Mouse (Mus musculus): ENCODE measurements around the gene Ddx55.
A peak's percentile ranks its signal among the peaks of the same experiment; 100 is the strongest.
"Not testable (repeated sequence)": the region's sequence is repeated elsewhere in the genome, so short reads cannot be mapped to it uniquely, and the experiment has no call there.

Ddx55 gene

DNA sequence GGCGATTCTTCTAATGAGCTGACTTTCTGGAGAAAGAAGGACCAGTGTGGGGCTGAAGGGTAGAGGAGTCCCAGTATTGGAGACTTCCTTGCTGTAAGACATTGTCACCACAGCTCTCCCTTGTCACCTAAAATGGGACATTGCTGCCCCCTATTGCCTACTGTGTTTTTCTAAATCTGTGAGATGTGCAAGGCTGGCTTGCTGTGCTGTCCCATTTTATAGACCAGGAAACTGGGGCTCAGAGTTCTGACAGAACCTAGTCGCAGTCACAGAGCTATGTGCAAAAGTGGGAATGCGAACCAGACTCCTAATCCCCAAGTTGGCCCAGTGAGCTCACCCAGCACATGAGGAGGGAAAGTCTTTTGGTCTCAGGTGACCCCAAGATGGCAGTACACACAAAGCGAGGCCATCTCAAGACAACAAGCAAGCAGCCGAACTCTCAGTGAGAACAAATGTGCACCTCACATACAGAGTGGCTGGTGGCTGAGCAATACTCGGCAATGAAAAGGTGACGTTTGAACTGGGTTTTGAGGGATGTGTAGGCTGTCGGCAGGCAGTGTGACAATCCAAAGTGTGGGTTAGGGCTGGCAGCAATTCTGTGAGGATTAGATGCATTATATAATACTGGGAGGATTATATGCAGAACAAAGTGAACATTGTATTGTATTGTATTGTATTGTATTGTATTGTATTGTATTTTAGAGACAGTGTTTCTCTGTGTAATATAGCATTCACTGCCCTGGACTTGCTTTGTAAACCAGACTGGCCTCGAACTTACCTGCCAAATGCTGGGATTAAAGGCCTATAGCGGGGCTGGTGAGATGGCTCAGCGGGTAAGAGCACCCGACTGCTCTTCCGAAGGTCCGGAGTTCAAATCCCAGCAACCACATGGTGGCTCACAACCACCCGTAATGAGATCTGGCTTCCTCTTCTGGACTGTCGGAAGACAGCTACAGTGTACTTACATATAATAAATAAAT lies 13.6 kb upstream of the Ddx55 start:
- DNase-seq: peak; percentile 82

DNA sequence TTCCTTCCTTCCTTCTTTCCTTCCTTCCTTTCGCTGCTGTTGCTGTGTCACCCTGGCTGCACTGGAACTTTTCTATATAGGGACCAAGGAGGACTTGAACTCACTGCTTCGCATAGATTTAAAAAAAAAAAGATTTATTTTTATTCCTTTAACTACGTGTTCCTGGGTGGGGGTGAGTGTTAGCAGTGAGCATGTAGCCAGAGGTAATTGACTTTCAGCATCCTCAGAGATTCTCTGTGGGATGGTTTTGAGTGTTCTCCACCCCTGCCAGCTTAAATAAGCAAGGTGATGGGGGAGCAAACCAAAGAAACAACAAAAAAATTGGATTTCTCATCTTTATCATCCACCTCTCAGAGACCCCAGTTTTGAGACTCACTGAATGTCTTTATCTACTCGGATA lies 12.8 kb upstream of the Ddx55 start:
- DNase-seq: no peak

DNA sequence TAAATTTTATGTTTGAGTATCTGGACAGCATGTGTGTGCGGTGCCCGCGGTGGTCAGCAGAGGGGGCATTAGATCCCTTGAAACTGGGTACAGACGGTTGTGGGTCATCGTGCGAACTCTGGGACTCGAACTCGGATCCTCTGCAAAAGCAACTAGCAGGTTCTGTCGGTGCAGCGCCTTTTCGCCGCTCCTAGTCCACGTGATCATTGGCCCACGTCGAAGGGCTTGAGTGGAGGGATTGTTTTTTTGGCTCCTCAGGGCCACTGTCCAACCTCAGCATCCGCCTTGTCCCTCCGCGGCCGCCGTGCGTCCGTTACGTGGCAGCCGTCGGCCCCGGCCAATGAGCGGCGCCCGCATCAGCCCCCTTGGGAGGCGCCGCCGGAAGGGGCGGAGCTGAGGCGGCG lies 12.3 kb upstream of the Ddx55 start, which contains the start of gene Tmed2:
Gene Tmed2, plus strand, starts transcription at position 313 of the 404 bp plus-strand sequence.
- peak; percentile 97 for DNase-seq

DNA sequence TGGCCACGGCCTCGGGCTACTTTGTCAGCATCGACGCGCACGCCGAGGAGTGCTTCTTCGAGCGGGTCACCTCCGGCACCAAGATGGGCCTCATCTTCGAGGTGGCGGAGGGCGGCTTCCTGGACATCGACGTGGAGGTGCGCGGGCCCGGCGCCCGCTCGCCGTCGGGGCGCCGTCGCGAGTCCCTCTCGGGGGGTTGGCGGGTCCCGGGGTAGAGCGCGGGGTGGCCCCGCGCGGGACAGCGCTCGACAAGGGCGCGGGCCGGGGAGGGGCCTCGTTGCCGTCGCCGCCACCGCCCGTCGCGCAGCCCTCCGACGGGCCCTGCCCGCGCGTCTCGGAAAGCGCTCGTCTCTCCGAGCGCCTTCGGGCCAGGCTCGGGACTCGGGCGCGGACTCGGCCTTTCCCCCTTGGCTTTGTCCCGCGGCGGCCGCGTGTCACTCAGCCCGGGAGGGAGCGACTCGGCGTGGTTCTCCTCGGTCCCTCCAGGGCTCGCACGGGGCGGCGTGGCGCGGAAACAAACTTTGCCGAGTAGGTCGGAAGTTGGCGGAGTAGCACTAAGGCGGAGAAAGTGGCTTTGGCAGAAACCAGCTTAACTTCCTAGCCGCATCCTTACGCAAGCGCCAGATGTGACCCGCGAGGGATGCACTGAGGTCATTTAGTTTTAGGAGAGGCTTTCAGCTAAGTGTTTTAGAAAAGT lies 11.6 kb upstream of the Ddx55 start:
- DNase-seq: no peak

DNA sequence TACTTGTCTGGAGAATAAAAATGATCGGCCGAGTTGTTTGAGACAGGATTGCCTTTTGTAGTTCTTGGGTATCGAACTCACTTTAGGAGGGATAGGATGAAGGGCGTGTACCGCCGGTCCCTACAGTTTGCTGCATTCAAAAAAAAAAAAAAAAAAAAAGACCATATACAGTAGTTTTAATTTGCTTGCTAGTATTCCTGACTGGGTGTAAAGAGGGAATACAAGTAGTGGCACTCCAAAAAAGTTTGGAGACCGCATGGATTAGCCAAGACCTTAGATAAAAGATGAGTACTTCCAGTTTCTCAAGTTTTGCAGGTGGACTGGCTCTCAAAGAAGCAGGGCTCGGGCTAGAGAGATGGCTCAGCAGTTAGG lies 11.1 kb upstream of the Ddx55 start:
- DNase-seq: no peak

DNA sequence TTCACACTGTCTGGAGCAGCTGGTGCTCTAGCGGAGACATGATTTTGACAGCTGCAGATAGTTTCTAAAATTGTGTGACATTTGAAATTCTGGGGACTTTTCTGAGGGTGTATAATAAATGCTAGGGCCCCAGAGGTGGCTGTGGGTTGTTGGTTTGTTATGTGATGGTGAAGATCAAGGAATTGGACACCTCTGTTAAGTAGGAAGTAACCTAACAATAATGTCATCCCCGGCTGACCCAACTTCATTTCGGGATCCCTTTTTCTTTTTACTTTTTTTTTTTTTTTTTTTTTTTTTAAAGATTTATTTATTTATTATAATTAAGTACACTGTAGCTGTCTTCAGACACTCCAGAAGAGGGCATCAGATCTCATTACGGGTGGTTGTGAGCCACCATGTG lies 1.9 kb upstream of the Ddx55 start:
- not testable (repeated sequence) for DNase-seq

DNA sequence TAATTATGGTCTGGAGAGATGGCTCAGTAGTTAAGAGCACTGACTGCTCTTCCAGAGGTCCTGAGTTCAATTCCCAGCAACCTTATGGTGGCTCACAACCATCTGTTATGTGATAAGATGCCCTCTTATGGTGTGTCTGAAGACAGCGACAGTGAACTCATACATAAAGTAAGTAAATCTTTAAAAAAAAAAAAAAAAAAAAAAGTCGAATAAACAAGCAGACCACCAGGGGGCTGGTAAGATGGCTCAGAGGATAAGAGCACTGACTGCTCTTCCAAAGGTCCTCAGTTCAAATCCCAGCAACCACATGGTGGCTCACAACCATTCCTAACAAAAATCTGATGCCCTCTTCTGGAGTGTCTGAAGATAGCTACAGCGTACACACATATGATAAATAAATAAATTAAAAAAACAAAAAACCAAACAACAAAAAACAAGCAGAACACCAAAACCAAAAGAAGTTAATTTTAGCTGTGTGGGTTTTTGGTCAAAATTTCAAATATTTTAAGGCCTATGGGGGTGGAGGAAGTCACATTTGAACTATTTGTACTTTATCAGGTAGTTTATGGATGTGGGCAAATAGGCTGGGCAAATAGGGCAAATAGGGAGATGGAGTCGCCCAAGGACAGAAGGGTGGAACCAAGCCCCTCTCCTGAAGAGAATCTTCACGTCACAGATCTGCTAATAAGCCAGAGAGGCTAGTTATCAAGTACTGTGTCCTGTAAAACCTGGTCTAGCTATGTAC lies 1.1 kb upstream of the Ddx55 start:
- not testable (repeated sequence) for DNase-seq

DNA sequence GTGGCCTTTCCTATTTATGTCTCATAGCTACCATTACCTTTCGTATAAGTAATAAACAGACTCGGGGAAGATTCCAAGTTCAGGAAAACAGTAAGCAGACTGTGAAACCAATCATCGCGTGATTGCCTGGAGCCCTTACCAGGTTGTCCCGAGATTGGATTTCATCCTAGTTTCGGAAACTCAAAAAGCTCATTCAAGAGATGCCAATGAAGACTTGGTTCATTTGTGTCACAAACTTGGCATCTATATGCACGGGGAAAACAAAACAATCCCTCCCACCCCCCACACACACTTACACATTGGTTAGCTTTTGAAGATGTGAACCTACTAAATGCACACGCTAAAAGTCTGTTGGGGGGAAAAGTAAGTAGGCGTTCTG lies 581 bp upstream of the Ddx55 start:
- DNase-seq: no peak

DNA sequence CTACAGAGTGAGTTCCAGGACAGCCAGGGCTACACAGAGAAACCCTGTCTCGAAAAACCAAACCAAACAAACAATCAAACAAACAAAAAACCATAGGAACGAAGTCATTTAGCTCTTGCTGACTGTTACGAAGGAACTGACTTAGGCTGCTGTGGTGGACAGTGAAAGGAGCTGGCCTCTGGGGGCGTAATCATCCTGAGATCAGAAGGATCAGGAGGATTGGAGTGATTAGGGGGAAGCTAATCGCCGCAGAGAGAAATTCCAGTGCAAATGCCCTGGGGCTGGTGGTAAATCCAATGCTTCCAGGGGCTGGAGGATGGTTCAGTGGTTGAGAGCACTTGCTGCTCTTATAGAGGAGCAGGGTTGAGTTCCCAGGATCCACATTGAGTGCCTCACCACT lies 943 bp downstream of the Ddx55 start:
- no peak for DNase-seq

DNA sequence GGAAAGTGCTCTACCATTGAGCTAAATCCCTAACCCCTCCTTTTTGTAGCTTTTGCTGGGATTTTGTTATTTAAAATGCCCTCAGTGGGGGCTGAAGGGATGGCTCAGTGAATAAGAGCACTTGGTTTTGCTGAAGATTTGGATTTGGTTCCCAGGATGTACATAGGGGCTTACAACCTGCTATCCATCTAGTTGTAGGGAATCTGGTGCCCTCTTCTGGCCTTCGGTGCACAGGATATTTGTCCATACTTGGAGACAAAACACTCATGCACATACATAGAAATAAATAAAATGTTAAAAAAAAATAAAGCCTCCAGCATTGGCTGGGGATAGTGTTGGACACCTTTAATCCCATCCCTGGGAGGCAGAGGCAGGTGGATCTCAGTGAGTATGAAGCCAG lies 2.5 kb downstream of the Ddx55 start:
- DNase-seq: no peak

DNA sequence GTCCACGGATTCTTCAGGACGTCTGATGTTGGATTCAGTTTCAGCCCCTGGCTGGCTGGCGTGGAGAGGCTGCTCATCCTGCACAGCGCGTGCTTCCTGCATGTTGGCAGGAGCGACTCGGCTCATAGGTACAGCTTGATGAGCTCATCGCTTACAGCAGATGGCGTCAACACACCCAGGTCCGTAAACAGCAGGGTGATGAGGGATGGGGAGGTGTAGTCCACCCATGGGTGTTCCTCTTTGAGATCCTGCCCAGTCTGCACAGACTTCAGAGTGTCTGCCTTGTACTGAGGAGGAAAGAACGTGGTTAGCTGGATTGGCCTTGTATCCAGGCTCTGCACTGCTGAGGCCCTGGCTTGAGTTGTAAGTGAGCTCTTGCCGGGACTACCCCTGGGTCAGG lies 18.4 kb downstream of the Ddx55 start:
- peak; percentile 91 for DNase-seq

DNA sequence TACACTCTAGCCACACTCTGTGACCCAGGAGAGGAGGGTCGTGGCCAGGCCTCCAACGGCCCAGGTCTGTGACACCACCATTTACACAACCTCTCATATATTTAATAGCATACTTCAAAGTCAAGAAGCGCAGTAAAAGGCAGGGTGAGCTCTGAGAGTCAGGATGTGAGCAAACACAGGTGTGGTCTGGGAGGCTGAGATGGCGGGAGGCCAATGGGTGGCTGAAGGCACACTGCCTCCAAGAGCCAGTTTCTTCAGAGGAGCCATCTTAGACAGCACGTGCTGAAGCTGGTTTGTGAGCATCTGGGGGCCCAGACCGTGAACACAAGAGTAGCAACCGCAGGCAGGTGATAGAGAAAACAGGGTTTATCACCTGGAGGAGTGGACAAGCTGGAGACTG lies 22.8 kb downstream of the Ddx55 start:
- no peak for DNase-seq

DNA sequence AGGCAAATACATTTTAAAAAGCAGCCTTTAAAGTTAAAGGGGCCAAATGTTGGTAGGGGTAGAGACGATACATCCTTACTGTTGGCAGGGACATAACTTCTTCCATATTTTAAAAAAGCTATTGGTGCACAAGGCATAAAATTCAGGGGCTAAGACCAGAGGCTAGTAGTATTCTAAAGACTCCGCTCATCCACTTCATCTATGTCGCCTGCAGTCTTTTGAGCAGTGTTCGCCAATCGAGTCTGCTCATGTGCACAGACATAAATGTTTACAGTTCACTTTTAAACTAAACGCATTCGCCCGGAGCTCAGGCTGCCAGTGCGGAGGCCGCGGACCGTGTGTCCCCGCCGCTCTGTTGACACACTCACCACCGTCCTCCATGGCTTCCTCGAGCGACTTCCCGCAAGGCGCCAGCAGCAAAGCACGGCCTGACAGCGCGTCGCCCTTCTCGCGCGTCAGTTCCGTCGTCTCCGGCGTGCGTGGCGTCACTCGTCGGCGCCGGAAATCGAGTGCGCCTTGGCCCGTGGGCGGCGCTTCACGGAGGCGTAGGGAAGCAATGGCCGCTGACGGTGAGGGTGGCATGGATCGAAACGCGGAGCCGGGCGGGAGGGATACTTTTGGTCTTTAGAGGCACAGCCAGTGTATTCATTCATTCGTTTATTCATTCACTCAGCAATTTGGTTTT lies 26.1 kb downstream of the Ddx55 start, which contains the start of the genes Eif2b1 and Gtf2h3:
Gene Eif2b1, minus strand, starts transcription at position 499 of the 685 bp plus-strand sequence.
Gene Gtf2h3, plus strand, starts transcription at position 508 of the 685 bp plus-strand sequence.
- peak; percentile 93 for DNase-seq

DNA sequence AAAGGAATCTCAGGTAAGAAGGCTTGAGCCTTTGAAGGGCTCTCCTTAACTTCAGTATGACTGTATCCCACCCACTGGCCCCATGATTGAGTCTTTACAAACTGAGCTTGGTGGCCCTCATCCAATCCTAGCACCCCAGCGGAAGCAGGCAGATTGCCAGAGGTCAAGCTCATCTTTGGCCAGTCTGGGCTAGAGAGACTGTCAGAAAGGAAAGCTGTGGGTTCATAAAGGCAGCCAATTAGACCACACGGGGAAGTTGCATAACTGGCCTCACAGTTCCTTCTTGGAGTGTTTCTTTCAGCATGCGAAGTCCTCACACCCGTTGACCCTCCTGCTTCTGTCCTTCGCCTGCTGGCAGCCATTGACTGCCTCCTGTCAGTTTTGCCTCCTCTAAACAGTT lies 29.9 kb downstream of the Ddx55 start:
- no peak for DNase-seq

DNA sequence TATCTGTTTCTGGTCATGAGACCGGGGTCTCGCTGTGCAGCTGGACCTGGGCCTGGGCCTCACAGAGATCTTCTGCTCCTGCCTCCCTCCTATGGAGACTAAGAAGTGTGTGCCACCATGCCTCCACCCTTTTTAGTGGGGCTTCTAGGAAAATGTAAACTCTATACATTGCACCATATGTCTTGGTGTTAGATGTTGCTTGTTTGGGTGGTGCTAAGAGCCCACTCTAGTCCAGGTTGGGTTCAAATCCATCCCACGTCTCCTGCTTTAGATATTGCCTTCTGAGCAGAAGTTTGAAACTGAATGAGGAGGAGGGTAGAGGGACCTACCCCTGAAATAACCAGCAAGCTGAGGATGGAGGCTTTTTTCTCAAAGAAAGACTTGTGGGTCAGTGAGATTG lies 40.1 kb downstream of the Ddx55 start:
- no peak for DNase-seq

DNA sequence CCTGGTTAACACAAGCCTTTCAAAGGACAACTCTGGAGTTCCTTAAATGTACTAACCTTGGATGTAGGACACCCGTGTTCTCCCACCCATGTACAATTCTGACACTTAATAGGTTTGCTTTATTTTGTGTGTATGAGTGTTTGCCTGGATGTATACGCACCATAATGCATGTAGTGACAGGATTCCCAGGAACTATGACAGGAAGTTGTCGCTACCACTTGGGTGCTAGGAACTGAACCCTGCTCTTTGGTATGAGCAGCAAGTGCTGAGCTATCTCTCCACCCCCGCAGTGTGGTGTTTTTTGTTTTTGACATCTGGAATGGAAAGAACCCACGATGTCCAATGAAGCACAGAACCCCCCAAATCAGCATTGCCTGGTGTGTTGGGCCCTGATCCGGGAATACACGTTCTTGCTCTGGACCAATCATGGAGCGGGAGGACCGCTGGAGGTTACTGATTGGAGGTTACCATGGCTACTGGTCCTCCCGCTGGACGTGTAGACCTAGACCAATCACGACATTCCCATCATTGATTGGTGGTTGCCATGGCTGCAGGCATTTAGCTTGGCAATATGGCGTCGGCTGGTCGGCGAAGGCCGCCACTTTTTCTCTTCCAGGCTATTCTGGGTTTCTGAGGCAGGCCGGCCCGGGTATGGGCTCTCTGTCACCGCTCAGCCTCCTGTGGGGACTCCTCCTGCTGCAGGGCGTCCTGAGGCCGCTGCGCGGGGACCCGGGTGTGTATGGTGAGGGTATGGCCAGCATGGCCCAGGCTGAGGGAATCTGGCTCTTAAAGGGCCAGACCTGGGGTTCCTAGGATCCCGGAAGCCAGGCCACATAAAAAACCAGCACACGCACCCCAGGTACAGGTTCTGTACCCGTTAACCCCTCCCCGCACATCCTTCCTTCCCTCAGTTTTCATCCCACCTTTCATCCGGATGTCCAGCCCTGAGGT lies 45.8 kb downstream of the Ddx55 start:
- peak; percentile 98 for DNase-seq

DNA sequence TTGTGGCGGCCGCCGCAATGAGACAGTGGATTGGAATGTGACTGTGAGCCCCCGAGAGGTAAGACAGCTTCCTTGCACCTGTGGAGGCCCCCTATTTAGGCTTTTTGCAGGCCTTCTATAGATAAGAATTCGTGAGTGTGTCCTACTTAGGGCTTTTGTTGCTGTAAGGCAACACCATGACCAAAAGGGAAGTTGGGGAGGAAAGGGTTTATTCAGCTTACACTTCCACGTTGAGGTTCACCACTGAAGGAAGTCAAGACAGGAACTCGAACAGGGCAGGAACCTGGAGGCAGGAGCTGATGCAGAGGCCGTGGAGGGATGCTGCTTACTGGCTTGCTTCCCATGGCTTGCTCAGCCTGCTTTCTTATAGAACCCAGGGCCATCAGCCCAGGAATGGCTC lies 47.1 kb downstream of the Ddx55 start:
- DNase-seq: not testable (repeated sequence)

DNA sequence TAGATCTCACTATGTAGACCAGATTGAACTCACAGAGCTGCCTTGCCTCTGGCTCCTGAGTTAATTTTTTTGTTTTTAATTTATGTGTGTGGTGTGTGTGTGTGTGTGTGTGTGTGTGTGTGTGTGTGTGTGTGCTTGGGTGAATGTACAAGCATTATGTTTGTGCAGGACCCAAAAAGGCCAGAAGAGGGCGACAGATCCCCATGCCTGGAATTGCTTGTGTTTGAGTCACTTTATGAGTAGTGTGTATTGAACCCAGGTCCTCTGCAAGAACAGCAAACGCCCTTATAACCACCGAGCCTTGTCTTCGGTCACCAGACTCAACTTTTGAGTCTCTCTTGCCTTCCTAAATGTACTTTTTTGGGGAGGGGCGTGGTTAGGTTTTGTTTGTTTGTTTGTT lies 49.7 kb downstream of the Ddx55 start:
- no peak for DNase-seq

DNA sequence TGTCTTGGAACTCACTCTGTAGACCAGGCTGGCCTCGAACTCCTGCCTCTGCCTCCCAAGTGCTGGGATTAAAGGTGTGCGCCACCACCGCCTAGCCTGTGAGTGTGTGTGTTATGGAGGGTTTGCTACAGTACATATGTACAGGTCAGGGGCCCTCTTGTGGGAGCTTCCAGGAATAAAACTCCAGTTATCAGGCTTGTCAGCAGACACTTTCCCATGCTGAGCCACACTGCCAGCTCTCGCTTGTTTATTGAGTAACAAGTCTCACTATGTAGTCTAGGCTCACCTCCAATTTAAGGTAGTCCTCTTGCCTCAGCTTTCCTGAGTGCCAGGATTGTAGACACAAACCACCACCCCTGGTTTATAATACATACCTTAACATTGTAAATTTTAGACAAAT lies 51.6 kb downstream of the Ddx55 start:
- DNase-seq: no peak

DNA sequence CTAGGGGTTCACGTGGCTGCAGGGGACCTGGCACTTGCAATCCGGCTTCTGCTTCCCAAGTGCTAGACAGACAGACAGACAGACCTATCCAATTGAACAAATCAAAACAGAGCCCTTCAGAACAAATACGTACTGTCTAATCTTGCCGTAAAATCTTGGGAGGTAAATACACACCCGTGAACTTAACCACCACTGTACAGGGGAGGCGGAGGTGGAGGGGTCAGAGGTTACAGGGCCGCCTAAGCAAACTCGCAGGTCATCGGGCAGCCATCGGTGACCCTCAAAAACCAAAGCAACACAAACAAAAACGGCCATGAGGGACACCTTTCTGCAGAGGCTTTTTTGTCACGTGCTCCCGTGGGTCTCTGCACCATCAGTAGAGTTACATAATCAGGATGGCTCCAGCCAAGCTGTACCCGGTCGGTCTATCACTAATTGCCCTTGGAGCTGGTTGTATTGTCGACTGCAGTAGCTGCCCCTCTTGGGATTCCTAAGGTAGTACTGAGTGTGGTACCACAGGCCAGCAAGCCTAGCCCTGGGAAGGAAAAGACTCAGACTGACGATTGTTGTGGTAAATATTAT lies 52.5 kb downstream of the Ddx55 start:
- DNase-seq: no peak

DNA sequence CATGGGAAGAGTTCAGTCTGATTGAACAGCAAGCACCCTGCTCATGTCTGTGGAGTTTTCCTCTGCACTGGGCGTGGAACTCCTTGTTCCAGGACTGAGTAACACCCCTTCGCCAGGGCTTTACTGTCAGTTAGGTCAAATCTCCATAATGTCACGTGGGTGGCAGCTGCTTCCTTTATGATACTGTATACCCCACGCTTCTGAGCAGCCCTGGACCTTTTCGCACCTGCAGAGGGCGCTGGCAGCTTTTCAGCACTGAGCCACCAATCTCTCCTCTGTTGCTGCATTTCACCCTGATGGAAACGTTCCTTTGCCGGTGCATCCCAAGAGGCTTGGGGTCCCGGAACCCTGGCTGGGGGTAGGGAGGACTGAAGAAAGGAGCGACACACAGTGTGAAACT lies 58.3 kb downstream of the Ddx55 start:
- no peak for DNase-seq

Data from layer of hippocampus, adult 9-11 months (tissue).